Comparison of ENCODE assay signal across 8 mouse cellular contexts in the genomic region with DNA sequence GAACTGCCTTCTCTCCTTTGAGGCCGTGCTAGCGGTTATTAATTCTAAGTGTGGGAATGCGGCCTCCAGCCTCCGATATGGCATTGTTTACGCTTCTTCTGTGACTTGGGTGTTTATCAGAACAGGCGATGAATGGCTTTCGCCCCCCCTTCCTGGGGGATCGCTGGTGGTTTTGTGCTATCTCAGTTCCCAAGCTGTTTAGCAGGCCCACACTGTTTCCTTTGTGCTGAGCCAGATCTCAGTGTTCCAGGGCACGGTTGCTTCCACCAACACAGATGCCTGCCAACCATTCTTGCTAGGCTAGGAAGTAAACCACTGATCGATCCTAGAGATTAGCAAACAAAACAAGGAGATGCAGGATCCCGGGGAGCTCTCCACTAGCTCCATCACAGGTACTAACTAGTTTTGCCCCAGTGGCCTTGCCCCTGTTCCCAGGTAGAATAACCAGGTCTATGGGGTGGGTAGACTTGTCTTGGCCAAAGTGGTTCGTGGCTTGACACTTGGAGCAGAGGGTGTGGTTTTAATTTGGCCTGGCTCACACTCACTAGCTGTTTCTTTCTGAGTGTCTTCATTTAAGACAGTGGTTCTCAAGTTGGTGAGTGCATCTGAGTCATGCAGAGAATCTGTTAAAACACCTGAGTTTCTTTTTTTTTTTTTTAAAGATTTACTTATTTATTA. TPM values are rescaled to one million over a fixed set of nuclear protein-coding genes. Genes with fewer than 3 reads are reported as not detected.
DNase-seq lines count a peak whose midpoint lies in the region; ATAC-seq lines count a peak whose summit lies in the region.

No protein-coding gene starts in this region.

- WGBS in midbrain, embryonic 16.5 days = 49% methylated on average over 12 of the region's 12 CpGs
- 40% methylated on average over 12 of the region's 12 CpGs for WGBS in midbrain, embryonic 15.5 days
- 22% methylated on average over 12 of the region's 12 CpGs for WGBS in stomach, embryonic 15.5 days
- WGBS in hindbrain, embryonic 11.5 days = 65% methylated on average over 12 of the region's 12 CpGs

- 0 out of 2 replicates have a peak, but pooled peaks cover 2% of the 10 kb centered on the region for H3K4me1 ChIP-seq in midbrain, embryonic 16.5 days (ENCODE audit: control insufficient read depth, insufficient read depth, low read length)
- H3K4me1 ChIP-seq in midbrain, embryonic 15.5 days = 0 out of 2 replicates have a peak, but pooled peaks cover 6% of the 10 kb centered on the region
- no peaks in the 10 kb centered on the region for H3K4me1 ChIP-seq in stomach, embryonic 15.5 days
- H3K4me1 ChIP-seq in hindbrain, embryonic 11.5 days (replicated peaks; ENCODE audit: control insufficient read depth, insufficient read depth, low read length) = no peaks in the 10 kb centered on the region

- DNase-seq in heart, adult 9 months (ENCODE audit: low spot score in 2 of 2) = peak; percentile 67 to 84
- DNase-seq in liver = peak; percentile 79
- DNase-seq in hindbrain, embryonic 11.5 days (ENCODE audit: low spot score) = no peak
- DNase-seq in gastrocnemius, postnatal 4 days (ENCODE audit: low spot score in 2 of 2) = no peak
- no peak for DNase-seq in adrenal gland, adult 8-10 months

- no peaks in the 10 kb centered on the region for H3K9me3 ChIP-seq in midbrain, embryonic 16.5 days (replicated peaks; ENCODE audit: control insufficient read depth, low read length, poor library complexity, severe bottlenecking)
- no peaks in the 10 kb centered on the region for H3K9me3 ChIP-seq in midbrain, embryonic 15.5 days
- H3K9me3 ChIP-seq in stomach, embryonic 15.5 days = no peaks in the 10 kb centered on the region
- no peaks in the 10 kb centered on the region for H3K9me3 ChIP-seq in hindbrain, embryonic 11.5 days (ENCODE audit: control insufficient read depth, low read length)

- H3K4me3 ChIP-seq in midbrain, embryonic 16.5 days (ENCODE audit: low read depth, low read length) = no peak overlapping the region
- H3K4me3 ChIP-seq in midbrain, embryonic 15.5 days = no peak overlapping the region
- H3K4me3 ChIP-seq in stomach, embryonic 15.5 days (replicated peaks) = no peak overlapping the region
- H3K4me3 ChIP-seq in hindbrain, embryonic 11.5 days (ENCODE audit: low read depth, low read length) = no peak overlapping the region

- peak overlapping the region; percentile 24 for H3K27ac ChIP-seq in midbrain, embryonic 16.5 days (ENCODE audit: low read length)
- H3K27ac ChIP-seq in midbrain, embryonic 15.5 days = no peak overlapping the region
- no peak overlapping the region for H3K27ac ChIP-seq in stomach, embryonic 15.5 days
- no peak overlapping the region for H3K27ac ChIP-seq in hindbrain, embryonic 11.5 days (ENCODE audit: low read depth, low read length)

- no peak overlapping the region for H3K9ac ChIP-seq in midbrain, embryonic 16.5 days (ENCODE audit: low read depth, low read length)
- H3K9ac ChIP-seq in midbrain, embryonic 15.5 days = no peak overlapping the region
- H3K9ac ChIP-seq in stomach, embryonic 15.5 days = no peak overlapping the region
- no peak overlapping the region for H3K9ac ChIP-seq in hindbrain, embryonic 11.5 days (ENCODE audit: low read depth, low read length)

- no peaks in the 10 kb centered on the region for H3K27me3 ChIP-seq in midbrain, embryonic 16.5 days (ENCODE audit: control insufficient read depth, insufficient read depth, low read depth, low read length)
- H3K27me3 ChIP-seq in midbrain, embryonic 15.5 days (replicated peaks) = no peaks in the 10 kb centered on the region
- no peaks in the 10 kb centered on the region for H3K27me3 ChIP-seq in stomach, embryonic 15.5 days (replicated peaks)
- H3K27me3 ChIP-seq in hindbrain, embryonic 11.5 days (ENCODE audit: control insufficient read depth, insufficient read depth, low read length) = no peaks in the 10 kb centered on the region

- no peak overlapping the region for H3K4me2 ChIP-seq in midbrain, embryonic 16.5 days (ENCODE audit: low read length)
- no peak overlapping the region for H3K4me2 ChIP-seq in midbrain, embryonic 15.5 days
- H3K4me2 ChIP-seq in stomach, embryonic 15.5 days = no peak overlapping the region
- H3K4me2 ChIP-seq in hindbrain, embryonic 11.5 days (replicated peaks; ENCODE audit: low read depth, low read length) = no peak overlapping the region

- H3K36me3 ChIP-seq in midbrain, embryonic 16.5 days (ENCODE audit: control insufficient read depth, insufficient read depth, low read length) = no peaks in the 10 kb centered on the region
- no peaks in the 10 kb centered on the region for H3K36me3 ChIP-seq in midbrain, embryonic 15.5 days (replicated peaks)
- H3K36me3 ChIP-seq in stomach, embryonic 15.5 days = no peaks in the 10 kb centered on the region
- no peaks in the 10 kb centered on the region for H3K36me3 ChIP-seq in hindbrain, embryonic 11.5 days (ENCODE audit: control insufficient read depth, insufficient read depth, low read length)

- no peak for ATAC-seq in midbrain, embryonic 16.5 days
- ATAC-seq in midbrain, embryonic 15.5 days (replicated peaks) = no peak
- peak; percentile 73; the same call in 1 of the 2 replicates for ATAC-seq in stomach, embryonic 15.5 days (ENCODE audit: insufficient read depth, low FRiP score, low read depth)
- no peak for ATAC-seq in hindbrain, embryonic 11.5 days (ENCODE audit: low FRiP score)

RNA-seq across cellular contexts. Expression of gene Ahctf1, which starts 50.9 kb away (rescaled TPM):
- polyA plus RNA-seq in midbrain, embryonic 16.5 days (2015; fragmentation: Nextera tagmentation; extraction: Ambion mirVana) = 15.3 and 16.0 TPM in 2 replicates
- polyA plus RNA-seq in midbrain, embryonic 15.5 days (2015; fragmentation: Nextera tagmentation; extraction: Ambion mirVana) = 20.7 and 20.9 TPM in 2 replicates
- 23.7 and 24.2 TPM in 2 replicates for polyA plus RNA-seq in stomach, embryonic 15.5 days (2015; fragmentation: Nextera tagmentation; extraction: Ambion mirVana)
- 31.1 and 40.2 TPM in 2 replicates for polyA plus RNA-seq in hindbrain, embryonic 11.5 days (2014; fragmentation: Nextera tagmentation; extraction: Ambion mirVana)
- 10 to 100 TPM; 29.6 to 33.7 TPM for total RNA-seq in gastrocnemius, postnatal 4 days (2021)
- total RNA-seq in adrenal gland, adult 8-10 months (2022) = 10 to 100 TPM; 34.5 to 49.3 (median 40.6) TPM

RNA-seq across cellular contexts. Expression of gene Gm10518, which starts 51.3 kb away (rescaled TPM):
- not detected in 2 replicates for polyA plus RNA-seq in midbrain, embryonic 16.5 days (2015; fragmentation: Nextera tagmentation; extraction: Ambion mirVana)
- polyA plus RNA-seq in midbrain, embryonic 15.5 days (2015; fragmentation: Nextera tagmentation; extraction: Ambion mirVana) = 0.23 TPM in 1 of 2 replicates, not detected in the other
- polyA plus RNA-seq in stomach, embryonic 15.5 days (2015; fragmentation: Nextera tagmentation; extraction: Ambion mirVana) = 0.18 TPM in 1 of 2 replicates, not detected in the other
- 0.40 TPM in 1 of 2 replicates, not detected in the other for polyA plus RNA-seq in hindbrain, embryonic 11.5 days (2014; fragmentation: Nextera tagmentation; extraction: Ambion mirVana)
- total RNA-seq in gastrocnemius, postnatal 4 days (2021) = not detected
- not detected for total RNA-seq in adrenal gland, adult 8-10 months (2022)

Comparison
In these comparisons a context has a peak if more than half of its experiments do, and no peak if none do; other contexts are left out.
1. DNase-seq: peak in heart, adult 9 months (2 of 2) and liver (single experiment); none in hindbrain, embryonic 11.5 days (single experiment), gastrocnemius, postnatal 4 days (0 of 2) and adrenal gland, adult 8-10 months (single experiment).